Mouse (Mus musculus) cerebellum, adult 2 months (tissue): ENCODE results near the gene 4930518I15Rik.

Experiments
- CTCF ChIP-seq: fragments of 200-500 bp; IDR thresholded peaks from 2 replicates; pipeline ENCODE4 v1.5.1; 2011; ENCODE audit warnings: low read depth, mild to moderate bottlenecking, control low read depth, low read length, moderate library complexity, borderline replicate concordance; ENCODE audit not compliant: insufficient read depth
- POLR2A ChIP-seq: fragments of 200-500 bp; IDR thresholded peaks from 2 replicates; pipeline ENCODE4 v1.6.1; 2011; ENCODE audit warnings: low read length, control low read depth, borderline replicate concordance; ENCODE audit not compliant: insufficient read depth

- TF ChIP-seq CTCF: no peak
- no peak for TF ChIP-seq POLR2A
These were observed 43.6 kb upstream of the 4930518I15Rik start for GRCm38 (mm10) chr2:156901344-156901743.
